Mouse (Mus musculus): ENCODE results near the gene Krt87. TPM values are rescaled to one million over a fixed set of nuclear protein-coding genes. Genes with fewer than 3 reads are reported as not detected.
A peak's percentile ranks its signal among the peaks of the same experiment; 100 is the strongest.

Krt87 gene
- polyA plus RNA-seq, 2 experiments: not detected

DNA sequence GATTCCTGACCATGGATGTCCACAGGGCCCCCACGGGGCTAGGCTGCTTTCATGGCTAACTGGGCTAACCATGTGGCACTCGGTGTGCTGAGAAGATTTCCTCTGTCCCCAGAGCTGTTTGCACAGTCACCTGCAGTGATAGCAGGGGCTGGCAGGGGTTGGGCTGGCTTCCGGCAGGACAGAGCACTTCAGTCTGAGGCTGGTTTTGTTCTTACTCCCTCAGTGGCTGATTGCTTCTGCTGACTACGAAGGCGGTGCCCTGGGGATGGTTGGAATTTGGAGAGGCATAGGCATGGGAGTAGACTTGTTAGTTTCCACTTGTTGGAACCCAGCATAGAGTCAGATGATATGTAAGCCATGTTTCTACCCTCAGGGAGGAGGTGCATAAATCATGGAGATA, 13.7 kb downstream of the Krt87 start:
- ATAC-seq (ENCODE audit: insufficient read depth) (no peak), DNase-seq (ENCODE audit: low read depth in 3 of 3, low spot score in 3 of 3) (no peak)
- H3K27me3 ChIP-seq (ENCODE audit: control insufficient read depth, insufficient read depth, low read length): no peaks in the 10 kb centered on the region
- no peak for TF ChIP-seq EP300 (IDR thresholded peaks at IDR 0.05; ENCODE audit: low read depth)
- no peak for TF ChIP-seq CTCF (IDR thresholded peaks at IDR 0.05; ENCODE audit: low read depth)
- no peaks in the 10 kb centered on the region for H3K4me1 ChIP-seq (replicated peaks; ENCODE audit: control insufficient read depth in 2 of 2, insufficient read depth in 2 of 2, low read length in 1 of 2)
- no peak overlapping the region for H3K9ac ChIP-seq (replicated peaks)
- no peak overlapping the region for H3K27ac ChIP-seq
- no peak overlapping the region for H3K4me3 ChIP-seq (ENCODE audit: insufficient read depth in 1 of 2, low read depth in 2 of 2, low read length in 2 of 2)
- WGBS (ENCODE audit: insufficient replicate concordance): 23% methylated on average over 5 of the region's 5 CpGs
- H3K9me3 ChIP-seq (ENCODE audit: control insufficient read depth, low read length): no peaks in the 10 kb centered on the region
- H3K36me3 ChIP-seq (replicated peaks; ENCODE audit: control insufficient read depth, insufficient read depth, low read depth): no peaks in the 10 kb centered on the region
- no peak overlapping the region for H3K4me2 ChIP-seq (ENCODE audit: low read depth)

DNA sequence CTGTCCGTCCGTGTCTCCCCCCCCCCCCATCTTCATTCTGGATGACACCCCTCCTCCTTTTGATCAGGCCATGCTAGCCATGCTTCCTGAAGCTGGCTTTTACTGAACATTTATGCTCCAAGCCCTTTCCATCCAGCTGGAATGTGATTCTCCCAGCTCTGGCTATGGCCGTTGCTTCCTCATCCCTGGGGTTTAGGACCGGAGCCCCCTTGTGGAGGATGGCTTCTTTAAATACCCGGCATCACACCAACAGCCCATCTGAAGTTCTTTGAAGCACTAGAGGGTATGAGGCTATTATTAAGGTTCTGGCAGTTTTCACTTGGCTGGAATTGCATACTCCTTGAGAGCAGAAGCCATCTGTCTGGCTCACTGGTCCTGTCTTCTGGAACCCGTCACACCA, 17.7 kb downstream of the Krt87 start:
- H3K4me3 ChIP-seq (ENCODE audit: insufficient read depth in 1 of 2, low read depth in 2 of 2, low read length in 2 of 2): no peak overlapping the region
- TF ChIP-seq EP300 (IDR thresholded peaks at IDR 0.05; ENCODE audit: low read depth) (no peak), CTCF (IDR thresholded peaks at IDR 0.05; ENCODE audit: low read depth) (peak; percentile 14; the same call in 1 of the 2 replicates)
- H3K27me3 ChIP-seq (ENCODE audit: control insufficient read depth, insufficient read depth, low read length): no peaks in the 10 kb centered on the region
- H3K9me3 ChIP-seq (ENCODE audit: control insufficient read depth, low read length): no peaks in the 10 kb centered on the region
- DNase-seq (ENCODE audit: low read depth in 3 of 3, low spot score in 3 of 3): no peak
- 50% methylated on average over 4 of the region's 6 CpGs for WGBS (ENCODE audit: insufficient replicate concordance)
- no peak overlapping the region for H3K4me2 ChIP-seq (ENCODE audit: low read depth)
- no peaks in the 10 kb centered on the region for H3K36me3 ChIP-seq (replicated peaks; ENCODE audit: control insufficient read depth, insufficient read depth, low read depth)
- ATAC-seq (ENCODE audit: insufficient read depth): no peak
- no peaks in the 10 kb centered on the region for H3K4me1 ChIP-seq (replicated peaks; ENCODE audit: control insufficient read depth in 2 of 2, insufficient read depth in 2 of 2, low read length in 1 of 2)
- H3K27ac ChIP-seq: no peak overlapping the region
- H3K9ac ChIP-seq (replicated peaks): no peak overlapping the region

DNA sequence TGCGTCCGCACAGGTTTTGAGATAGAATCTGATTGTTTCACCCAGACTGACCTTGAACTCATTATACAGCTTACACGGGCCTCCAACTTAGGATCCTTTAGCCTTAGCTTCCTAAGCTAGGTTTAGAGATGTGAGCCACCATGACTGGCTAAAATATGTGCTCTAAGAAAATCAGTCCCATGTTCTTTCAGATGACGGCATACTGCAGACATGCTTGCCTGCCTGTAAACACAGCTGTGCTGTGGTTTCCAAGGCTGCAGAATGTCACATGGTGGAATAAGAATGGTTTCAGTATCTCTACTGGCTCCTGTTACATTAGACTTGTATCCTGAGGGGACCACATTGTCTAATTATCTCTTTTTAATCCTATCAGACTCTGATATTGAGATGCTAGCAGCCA, 19.7 kb downstream of the Krt87 start:
- Histone ChIP-seq H3K9ac (replicated peaks) (no peak overlapping the region), H3K4me3 (ENCODE audit: insufficient read depth in 1 of 2, low read depth in 2 of 2, low read length in 2 of 2) (no peak overlapping the region), H3K27ac (no peak overlapping the region), H3K4me2 (ENCODE audit: low read depth) (no peak overlapping the region), H3K4me1 (replicated peaks; ENCODE audit: control insufficient read depth in 2 of 2, insufficient read depth in 2 of 2, low read length in 1 of 2) (0 out of 4 replicates have a peak, but pooled peaks cover 0 to 2% of the 10 kb centered on the region in 2 experiments), H3K9me3 (ENCODE audit: control insufficient read depth, low read length) (no peaks in the 10 kb centered on the region), H3K36me3 (replicated peaks; ENCODE audit: control insufficient read depth, insufficient read depth, low read depth) (no peaks in the 10 kb centered on the region), H3K27me3 (ENCODE audit: control insufficient read depth, insufficient read depth, low read length) (no peaks in the 10 kb centered on the region)
- DNase-seq (ENCODE audit: low read depth in 3 of 3, low spot score in 3 of 3) (no peak), ATAC-seq (ENCODE audit: insufficient read depth) (no peak)
- 62% methylated on average over 4 of the region's 4 CpGs for WGBS (ENCODE audit: insufficient replicate concordance)
- TF ChIP-seq EP300 (IDR thresholded peaks at IDR 0.05; ENCODE audit: low read depth): no peak
- no peak for TF ChIP-seq CTCF (IDR thresholded peaks at IDR 0.05; ENCODE audit: low read depth)

DNA sequence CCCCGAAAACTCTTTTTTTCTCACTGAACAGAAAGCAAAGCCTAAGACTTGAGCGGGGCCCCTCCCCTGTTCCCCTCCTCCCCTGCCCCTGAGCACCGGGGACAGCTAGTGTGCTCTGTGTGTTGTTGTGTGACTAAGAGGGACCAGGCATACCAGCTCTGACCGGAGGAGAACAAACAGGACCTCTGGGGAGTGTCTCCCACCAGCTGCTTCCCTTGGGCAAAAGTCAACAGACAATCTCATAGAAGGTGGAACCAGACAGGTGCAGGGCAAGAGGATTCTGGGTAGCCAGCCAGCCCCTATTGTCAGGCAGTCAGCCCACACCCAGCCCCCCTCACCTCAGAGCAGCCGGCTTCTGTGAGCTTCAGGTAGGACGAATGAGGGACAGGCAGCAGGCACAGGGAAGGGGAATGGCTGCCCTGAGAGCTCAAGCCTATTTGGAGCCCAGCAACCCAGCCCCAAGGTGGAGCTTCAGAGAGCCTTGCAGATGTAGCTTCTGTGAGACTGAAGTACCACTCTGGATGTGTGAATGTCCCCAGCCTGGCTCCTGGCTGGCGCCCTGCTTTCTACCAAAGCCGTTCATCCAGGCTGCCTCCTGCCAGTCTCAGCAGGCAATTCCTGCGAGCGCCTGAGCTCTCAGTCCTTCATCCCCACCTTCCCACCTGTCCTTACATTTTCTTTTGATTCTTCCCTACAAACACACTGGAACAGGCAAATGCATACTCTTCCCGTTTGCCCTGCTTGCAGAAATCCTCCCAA, 23.6 kb downstream of the Krt87 start:
- Histone ChIP-seq H3K27me3 (ENCODE audit: control insufficient read depth, insufficient read depth, low read length) (no peaks in the 10 kb centered on the region; the same call in 1 of the 2 replicates), H3K36me3 (replicated peaks; ENCODE audit: control insufficient read depth, insufficient read depth, low read depth) (no peaks in the 10 kb centered on the region), H3K27ac (no peak overlapping the region), H3K9ac (replicated peaks) (no peak overlapping the region), H3K4me3 (ENCODE audit: insufficient read depth in 1 of 2, low read depth in 2 of 2, low read length in 2 of 2) (no peak overlapping the region), H3K4me2 (ENCODE audit: low read depth) (no peak overlapping the region), H3K9me3 (ENCODE audit: control insufficient read depth, low read length) (no peaks in the 10 kb centered on the region), H3K4me1 (replicated peaks; ENCODE audit: control insufficient read depth in 2 of 2, insufficient read depth in 2 of 2, low read length in 1 of 2) (0 out of 4 replicates have a peak, but pooled peaks cover 0 to 2% of the 10 kb centered on the region in 2 experiments)
- DNase-seq (ENCODE audit: low read depth in 3 of 3, low spot score in 3 of 3) (no peak), ATAC-seq (ENCODE audit: insufficient read depth) (no peak)
- WGBS (ENCODE audit: insufficient replicate concordance): 53% methylated on average over 11 of the region's 11 CpGs
- TF ChIP-seq CTCF (IDR thresholded peaks at IDR 0.05; ENCODE audit: low read depth) (no peak), EP300 (IDR thresholded peaks at IDR 0.05; ENCODE audit: low read depth) (no peak)

DNA sequence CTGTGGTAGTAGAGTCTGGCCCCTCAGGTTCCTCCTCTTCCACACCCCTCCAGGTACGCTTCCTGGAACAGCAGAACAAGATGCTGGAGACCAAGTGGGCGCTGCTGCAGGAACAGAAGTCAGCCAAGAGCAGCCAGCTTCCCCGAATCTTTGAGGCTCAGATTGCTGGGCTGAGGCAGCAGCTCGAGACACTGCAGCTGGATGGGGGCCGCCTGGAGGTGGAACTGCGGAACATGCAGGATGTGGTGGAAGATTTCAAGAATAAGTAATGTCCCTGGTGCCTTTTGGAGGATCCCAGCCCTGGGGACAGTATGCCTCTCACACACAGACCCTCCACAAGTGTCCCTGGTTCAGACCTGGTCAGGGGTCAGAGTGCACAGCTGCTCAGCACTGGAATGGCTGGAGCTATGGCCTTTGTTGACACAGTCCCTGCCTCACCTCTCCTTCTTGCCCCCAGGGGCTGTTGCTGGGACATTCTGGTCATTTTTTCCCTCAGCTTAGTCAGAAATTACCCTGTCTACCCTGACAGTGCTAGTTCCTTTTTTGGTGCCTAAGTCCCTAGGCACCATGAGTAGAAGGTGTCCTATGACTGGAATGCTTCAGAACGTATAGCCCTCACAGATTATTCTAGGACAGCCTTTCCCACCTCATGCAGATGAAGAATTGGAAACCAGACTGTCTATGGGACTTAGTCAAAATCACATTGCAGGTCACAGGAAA, 24.5 kb downstream of the Krt87 start:
- Histone ChIP-seq H3K36me3 (replicated peaks; ENCODE audit: control insufficient read depth, insufficient read depth, low read depth) (no peaks in the 10 kb centered on the region), H3K9me3 (ENCODE audit: control insufficient read depth, low read length) (no peaks in the 10 kb centered on the region), H3K27ac (no peak overlapping the region), H3K4me2 (ENCODE audit: low read depth) (no peak overlapping the region), H3K27me3 (ENCODE audit: control insufficient read depth, insufficient read depth, low read length) (no peaks in the 10 kb centered on the region; the same call in 1 of the 2 replicates), H3K9ac (replicated peaks) (no peak overlapping the region), H3K4me1 (replicated peaks; ENCODE audit: control insufficient read depth in 2 of 2, insufficient read depth in 2 of 2, low read length in 1 of 2) (0 out of 4 replicates have a peak, but pooled peaks cover 0 to 2% of the 10 kb centered on the region in 2 experiments), H3K4me3 (ENCODE audit: insufficient read depth in 1 of 2, low read depth in 2 of 2, low read length in 2 of 2) (no peak overlapping the region)
- ATAC-seq (ENCODE audit: insufficient read depth): no peak
- TF ChIP-seq CTCF (IDR thresholded peaks at IDR 0.05; ENCODE audit: low read depth) (no peak; the same call in 1 of the 2 replicates), EP300 (IDR thresholded peaks at IDR 0.05; ENCODE audit: low read depth) (no peak)
- DNase-seq (ENCODE audit: low read depth in 3 of 3, low spot score in 3 of 3): no peak
- 26% methylated on average over 7 of the region's 7 CpGs for WGBS (ENCODE audit: insufficient replicate concordance)
